Mouse (Mus musculus): ENCODE measurements around the gene Mtmr3.
A peak's percentile ranks its signal among the peaks of the same experiment; 100 is the strongest.

Mtmr3 gene

DNA sequence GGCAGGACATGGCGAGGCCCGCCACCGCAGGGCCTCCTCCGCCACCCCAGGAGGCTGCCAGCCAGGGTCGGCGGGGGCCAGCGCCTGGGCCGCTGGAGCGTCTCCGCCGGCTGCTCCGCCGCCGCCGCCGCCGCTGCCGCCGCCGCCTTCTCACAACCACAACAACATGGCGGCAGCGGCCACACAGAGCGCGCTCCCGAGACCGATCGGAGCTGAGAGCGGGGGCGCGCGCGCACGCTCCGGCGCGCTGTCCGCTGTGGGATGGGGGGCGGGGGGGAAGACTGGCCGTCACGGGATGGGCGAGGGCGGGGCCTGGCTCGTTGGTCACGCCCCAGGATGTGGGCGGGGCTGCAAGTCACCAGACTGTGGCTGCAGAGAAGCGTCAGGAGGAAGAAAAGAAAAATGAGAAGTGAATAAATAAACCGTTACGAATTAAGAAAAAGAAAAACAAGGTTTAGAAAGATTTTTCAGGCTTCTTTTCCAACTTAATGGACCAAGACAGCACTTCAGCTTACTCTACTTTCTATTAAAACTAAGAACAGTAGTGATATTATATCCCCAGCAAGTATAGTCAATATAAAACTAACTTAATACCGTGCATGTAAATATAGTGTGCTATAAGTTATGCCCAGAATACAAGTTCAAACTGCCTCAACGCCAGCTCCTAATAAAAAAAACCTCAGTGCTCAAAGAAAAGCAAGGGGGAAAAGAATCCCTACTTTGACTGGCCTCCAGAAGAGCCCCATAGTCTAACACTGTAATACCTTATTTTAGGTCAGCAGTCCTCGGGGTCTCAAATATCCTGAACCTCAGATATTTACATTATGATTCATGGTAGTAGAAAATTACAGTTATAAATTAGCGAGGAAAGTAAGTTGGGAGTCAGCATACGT, at the start of gene Mtmr3:
Mtmr3 (minus strand) TSS at position 256 of the 893 bp plus-strand sequence.
- DNase-seq (ENCODE audit: low spot score): peak; percentile 95

GRCm38 (mm10) chr11:4643722-4644121, 49.1 kb upstream of the Mtmr3 start:
- DNase-seq (ENCODE audit: low spot score): no peak

GRCm38 (mm10) chr11:4641185-4641584, 46.5 kb upstream of the Mtmr3 start:
- no peak for DNase-seq (ENCODE audit: low spot score)

GRCm38 (mm10) chr11:4638261-4638660, 43.6 kb upstream of the Mtmr3 start:
- DNase-seq (ENCODE audit: low spot score): no peak

DNA sequence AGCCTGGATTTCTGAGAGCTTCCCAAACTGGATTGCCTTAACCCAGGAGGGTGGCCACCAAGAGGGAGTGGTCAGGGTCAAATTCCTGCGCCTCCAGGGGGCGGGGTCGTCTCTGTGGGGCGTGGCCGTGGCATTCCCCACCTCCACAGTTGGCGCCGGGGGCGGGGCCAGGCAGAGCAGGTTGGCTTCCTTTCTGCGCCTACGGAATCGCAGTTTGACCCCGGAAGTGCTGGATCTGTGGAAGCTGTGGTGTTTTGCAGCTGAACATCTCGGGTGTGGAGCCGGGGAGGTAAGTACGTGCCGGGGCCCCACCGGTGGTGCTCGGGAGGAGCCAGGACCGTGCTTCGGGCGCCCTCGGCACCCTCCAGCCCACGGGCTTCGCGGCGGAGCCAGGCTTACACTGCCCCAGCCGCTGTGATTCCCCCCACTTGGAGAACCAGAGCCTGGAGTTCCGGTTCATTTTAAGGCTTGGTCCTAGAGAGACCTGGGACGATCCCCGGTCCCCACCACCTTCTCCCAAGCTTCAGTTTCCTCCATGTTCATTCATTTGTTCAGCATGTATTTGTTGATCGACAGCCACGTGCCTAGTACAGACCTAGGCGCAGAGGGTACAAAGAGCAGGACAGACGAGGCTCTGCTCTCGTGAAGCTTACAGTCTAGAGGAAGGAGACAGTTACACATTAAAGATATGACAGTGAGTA, 43.0 kb upstream of the Mtmr3 start, which contains the start of gene Ascc2:
Ascc2 (plus strand) TSS at position 214 of the 701 bp plus-strand sequence.
- peak; percentile 90 for DNase-seq (ENCODE audit: low spot score)

- no peak for DNase-seq (ENCODE audit: low spot score)
These were observed 42.2 kb upstream of the Mtmr3 start for GRCm38 (mm10) chr11:4636782-4637342.

GRCm38 (mm10) chr11:4634395-4634794, 39.7 kb upstream of the Mtmr3 start:
- DNase-seq (ENCODE audit: low spot score): peak; percentile 20

DNA sequence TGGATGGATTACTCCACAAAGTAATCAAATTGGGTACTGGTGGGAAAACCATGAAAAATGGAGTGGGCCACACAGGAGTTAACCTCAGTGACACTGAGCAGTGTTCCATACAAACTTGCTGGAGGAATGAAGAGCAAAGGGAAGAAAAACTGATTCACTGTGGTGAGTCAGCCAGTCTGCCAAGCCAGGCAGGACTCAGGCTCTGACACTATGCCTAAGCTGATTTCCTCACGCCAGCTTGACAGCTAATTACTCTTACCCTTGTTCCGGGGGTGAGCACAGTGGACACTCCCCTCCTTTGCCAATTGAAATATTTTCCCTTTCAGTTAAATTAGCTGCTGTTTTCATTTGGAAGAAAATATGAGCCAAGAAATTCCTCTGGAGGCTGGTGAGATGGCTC, 38.8 kb upstream of the Mtmr3 start:
- DNase-seq (ENCODE audit: low spot score): no peak

DNA sequence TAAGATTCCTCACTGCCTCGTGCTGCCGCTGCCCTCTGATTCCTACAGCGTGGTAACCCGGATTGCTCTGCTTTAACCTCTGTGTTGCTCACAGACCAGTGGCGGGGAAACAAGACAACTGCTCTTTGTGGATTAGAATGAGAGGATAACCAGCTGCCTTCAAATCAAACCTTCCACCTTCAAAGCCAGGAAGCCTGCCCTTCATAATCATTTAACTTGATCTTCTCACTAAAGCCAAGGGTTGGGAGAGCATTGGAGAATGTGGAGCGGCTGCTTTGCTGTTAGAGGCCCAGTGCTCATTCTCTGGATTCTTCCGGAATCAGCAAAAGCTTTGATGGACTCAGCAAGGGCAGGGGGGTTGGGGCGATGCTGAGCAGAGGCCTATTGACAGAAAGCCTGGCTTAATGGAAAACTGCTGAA, 35.2 kb upstream of the Mtmr3 start:
- no peak for DNase-seq (ENCODE audit: low spot score)

- DNase-seq (ENCODE audit: low spot score): no peak
These were observed 33.0 kb upstream of the Mtmr3 start for GRCm38 (mm10) chr11:4627636-4628035.

DNA sequence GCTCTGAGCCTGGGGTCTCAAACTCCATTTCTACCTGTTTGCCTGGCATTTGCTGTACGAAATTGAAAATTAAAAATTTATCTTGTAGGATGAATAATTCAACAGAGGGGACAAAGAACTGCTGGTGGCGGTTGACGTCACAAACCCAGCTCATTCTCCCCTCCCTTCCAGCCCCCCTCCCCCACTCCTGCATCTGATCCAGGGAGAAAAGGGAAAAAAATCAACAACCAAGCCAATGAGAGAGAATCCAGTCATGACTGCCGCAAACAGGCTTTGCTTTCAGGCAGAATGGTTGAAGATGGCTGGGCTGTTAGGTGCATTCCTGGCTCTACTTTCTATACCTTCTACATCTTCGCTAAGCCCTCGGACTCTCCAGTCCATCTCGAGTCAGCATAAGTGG, 31.3 kb upstream of the Mtmr3 start:
- no peak for DNase-seq (ENCODE audit: low spot score)

- DNase-seq (ENCODE audit: low spot score): no peak
These were observed 28.3 kb upstream of the Mtmr3 start for GRCm38 (mm10) chr11:4622997-4623396.

GRCm38 (mm10) chr11:4622442-4622986, 27.9 kb upstream of the Mtmr3 start:
- no peak for DNase-seq (ENCODE audit: low spot score)

DNA sequence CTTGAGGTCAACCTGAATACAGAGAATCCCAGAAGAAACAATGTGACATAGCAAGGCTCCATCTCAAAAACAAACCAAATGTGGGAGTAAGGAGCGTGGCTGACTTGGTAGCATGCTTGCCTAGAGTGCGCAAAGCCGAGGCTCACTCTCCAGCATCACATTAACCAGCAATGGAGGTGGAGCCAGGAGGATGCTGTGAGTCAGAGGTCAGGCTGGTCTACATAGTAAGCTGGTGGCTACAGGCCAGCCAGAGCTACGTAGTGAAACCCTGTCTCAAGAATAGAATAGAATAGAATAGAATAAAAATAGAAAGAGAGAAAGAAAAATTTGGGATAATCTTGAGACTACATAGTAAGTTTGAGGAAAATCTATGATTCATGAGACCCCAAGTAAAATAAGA, 27.2 kb upstream of the Mtmr3 start:
- DNase-seq (ENCODE audit: low spot score): no peak

- no peak for DNase-seq (ENCODE audit: low spot score)
These were observed 25.9 kb upstream of the Mtmr3 start for GRCm38 (mm10) chr11:4620501-4621108.

- no peak for DNase-seq (ENCODE audit: low spot score)
These were observed 25.4 kb upstream of the Mtmr3 start, which contains the start of gene Gm11032 for GRCm38 (mm10) chr11:4620017-4620485. Gene Gm11032, plus strand, starts transcription at chr11:4620067.

DNA sequence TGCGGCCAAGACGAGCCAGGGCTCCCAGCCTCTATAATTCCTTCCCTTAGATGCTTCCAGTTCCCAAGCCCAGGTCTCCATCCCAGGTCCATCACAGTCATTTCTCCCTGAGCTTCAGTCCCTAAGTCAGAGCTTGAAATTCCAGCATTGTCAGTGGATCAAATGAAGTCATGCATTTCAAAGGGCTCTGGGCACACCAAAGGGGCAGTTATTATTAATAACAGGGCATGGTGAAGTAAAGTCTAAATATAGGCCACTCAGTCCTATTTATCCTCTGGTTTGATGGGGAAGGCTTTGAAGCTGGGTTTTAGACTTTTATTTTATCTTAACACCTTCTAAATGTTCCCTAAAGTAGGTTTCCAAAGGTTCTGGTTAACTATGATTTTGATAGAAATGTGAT, 17.2 kb upstream of the Mtmr3 start:
- DNase-seq (ENCODE audit: low spot score): no peak

GRCm38 (mm10) chr11:4606541-4606940, 11.9 kb upstream of the Mtmr3 start:
- DNase-seq (ENCODE audit: low spot score): no peak

GRCm38 (mm10) chr11:4605414-4605813, 10.8 kb upstream of the Mtmr3 start:
- DNase-seq (ENCODE audit: low spot score): peak; percentile 51

DNA sequence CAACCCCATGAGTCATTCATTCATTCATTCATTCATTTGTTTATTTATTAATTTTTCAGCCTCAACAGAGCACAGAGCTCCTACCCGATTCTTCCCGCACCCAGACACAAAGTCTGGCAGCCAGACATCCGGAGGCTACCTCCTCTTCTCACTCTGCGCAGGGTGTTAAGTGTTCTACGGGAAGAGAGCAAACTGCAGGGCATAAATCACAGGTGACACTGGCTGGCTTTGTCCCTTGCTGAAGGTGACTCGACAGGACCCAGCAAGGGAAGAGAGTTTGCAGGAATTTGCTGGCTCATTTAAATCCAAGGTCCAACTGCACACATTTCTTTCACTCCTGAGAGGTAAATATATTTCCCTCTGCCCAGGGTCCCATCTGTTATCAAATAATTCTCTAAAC, 9.8 kb upstream of the Mtmr3 start:
- no peak for DNase-seq (ENCODE audit: low spot score)

DNA sequence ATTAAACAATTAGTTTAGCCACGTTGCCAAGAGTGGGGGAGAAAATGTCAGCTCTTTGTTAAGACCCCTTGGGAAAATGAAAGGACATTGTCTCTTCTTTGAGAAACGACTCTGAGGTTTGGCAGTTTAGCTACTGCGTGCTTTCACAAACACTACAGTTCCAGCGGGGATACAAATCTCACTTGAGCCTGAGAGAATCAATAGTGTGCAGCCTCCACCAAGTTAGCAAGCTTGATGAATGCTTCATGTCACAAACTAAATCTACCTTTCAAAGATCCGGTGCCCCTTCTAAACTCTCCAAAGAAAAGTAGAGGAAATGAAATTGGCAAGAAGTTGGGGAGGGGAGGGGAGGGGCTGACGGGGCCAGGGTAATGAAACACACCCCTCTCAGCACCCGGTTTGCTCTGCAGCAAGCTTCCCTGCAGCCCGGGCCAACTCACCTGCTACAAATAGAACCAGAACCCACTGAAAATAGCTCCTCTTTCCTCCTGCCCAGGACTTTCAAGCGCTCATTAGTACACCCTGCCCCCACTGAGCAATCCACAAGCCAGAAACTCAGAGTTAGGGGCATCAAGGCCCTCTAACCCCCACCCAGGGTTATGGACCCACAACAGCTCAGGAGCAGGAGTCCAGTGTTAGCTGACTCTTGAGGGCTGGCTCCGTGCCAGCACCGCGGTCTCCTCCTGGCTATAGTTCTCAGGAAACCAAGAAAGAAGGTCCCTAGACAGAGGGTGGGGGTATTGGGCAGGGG, 8.2 kb upstream of the Mtmr3 start:
- DNase-seq (ENCODE audit: low spot score): no peak

All from c-Kit-positive CD71-positive TER-119-positive erythroid progenitor cells, embryonic 14.5 days (primary cell).